Mouse (Mus musculus) embryo, embryonic 10 days (tissue): Measurements from ENCODE around the gene Gpr153.
A peak's percentile ranks its signal among the peaks of the same experiment; 100 is the strongest.
"Not testable (repeated sequence)": the region's sequence is repeated elsewhere in the genome, so short reads cannot be mapped to it uniquely, and the experiment has no call there.

ENCODE experiments used
- DNase-seq: peaks from one replicate; pipeline ENCODE4 v3.0.0-alpha.2; 2015; ENCODE audit warnings: low spot score

The Gpr153 gene

DNA sequence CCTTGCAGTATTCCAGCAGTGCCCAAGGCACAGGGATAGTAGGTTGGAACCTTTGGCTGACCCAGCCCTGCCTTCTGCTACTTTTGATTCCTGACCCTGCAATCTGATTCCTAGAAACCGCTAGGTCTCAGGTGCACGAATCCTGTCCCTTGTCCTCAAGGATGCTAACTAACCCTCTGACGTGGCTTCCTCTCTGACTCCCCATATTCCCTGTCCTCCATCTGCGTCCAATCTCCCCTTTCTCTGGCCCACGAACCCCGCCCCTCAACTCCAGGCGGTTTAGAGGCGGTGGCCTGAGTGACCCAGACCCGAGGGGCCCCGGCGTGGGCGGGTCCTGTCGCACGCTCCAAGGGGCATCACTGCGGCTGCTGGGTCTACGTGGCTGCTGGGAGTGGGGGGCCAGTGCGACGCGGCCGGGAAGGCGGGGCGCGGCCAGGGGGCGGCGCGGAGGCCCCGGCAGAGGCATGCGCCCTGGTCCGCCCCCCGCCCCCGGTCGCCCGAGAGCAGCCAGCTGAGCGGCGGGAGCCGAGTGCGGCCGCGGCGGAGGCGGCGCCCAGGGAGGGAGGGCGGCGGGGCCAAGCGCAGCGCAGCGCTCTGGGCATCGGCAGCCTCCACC, at the start of gene Gpr153:
Gene Gpr153, plus strand, starts transcription at position 612 of the 616 bp plus-strand sequence.
- DNase-seq: peak; percentile 71

DNA sequence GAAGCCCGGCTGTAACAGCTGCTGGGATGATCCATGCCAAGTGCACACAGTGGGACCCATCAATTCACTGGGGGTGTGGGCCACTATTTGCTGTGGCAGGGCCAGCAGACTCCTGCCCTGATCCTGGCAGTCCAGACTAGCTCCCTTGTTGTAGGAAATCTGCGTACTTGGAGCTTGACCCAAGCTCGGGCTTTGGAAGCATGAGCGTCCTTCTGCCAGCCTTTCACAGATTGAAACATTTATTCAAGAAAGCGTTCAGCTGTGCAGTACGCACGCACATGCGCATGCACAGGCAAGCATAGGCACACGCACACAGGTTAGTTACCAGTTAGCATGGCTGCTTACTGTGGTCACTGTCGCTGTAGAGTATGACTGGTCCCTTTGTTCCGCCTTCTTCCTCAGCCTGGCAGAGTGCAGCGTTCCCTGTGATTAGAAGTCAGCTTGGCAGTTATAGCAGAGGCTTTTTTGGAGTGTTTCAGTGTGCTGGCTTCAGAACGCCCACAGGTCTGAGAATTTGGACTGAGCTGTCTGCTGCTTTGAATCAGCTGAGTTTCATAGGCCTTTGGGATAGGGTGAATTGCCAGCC, 47.0 kb upstream of the Gpr153 start:
- no peak for DNase-seq

DNA sequence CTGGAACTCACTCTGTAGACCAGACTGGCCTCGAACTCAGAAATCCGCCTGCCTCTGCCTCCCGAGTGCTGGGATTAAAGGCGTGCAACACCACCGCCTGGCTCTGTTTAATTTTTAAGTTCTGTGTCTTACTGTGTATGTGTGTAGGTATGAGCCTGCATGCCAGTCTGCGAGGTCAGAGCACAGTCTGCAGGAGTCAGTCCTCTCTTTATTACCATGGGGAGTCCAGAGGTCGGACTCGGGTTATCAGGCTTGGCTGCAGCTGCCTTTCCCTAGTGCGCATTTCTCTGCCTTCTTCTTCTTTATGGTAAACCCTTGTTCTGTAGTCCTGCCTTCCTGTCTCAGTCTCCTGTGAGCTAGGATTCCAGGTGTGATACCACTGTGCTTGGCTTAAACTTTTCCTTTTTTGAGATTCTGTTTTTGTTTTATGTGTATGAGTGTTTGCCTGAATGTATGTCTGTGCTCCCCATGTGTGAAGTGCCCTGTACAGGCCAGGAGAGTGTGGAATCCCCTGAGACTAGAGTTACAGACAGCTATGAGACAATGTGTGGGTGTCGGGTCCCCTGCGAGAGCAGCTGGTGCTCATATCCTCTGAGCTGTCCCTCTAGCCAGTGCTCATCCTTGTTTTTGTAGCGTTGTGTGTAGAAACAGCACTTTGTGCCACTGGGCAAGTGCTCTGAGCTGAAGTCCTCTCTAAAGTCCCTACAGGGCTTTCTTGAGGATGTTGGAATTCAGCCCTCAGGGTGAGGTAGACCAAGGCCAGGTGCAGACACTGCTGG, 46.1 kb upstream of the Gpr153 start:
- DNase-seq: no peak

DNA sequence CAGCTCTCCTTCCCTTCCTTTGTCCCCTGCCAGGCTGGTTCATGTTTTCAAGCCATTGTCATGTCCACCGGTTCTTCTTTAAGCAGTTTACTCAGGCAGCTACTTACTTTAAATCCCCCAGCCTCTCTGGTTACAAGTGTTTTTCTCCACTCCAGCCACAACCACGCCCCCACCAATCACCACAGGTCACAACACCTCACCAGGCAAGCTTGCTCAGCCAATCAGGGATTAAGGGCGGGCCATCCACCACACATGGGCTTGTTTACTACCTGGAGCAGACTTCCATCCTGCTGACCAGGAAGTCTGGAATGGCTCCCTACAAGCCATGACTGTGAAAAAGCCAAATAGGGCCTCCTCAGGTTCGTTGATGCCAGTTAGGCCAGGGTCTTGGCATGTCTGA, 43.7 kb upstream of the Gpr153 start:
- not testable (repeated sequence) for DNase-seq

GRCm38 (mm10) chr4:152231326-152231725, 42.7 kb upstream of the Gpr153 start:
- no peak for DNase-seq

- DNase-seq: no peak
These were observed 41.6 kb upstream of the Gpr153 start for GRCm38 (mm10) chr4:152232411-152232903.

DNA sequence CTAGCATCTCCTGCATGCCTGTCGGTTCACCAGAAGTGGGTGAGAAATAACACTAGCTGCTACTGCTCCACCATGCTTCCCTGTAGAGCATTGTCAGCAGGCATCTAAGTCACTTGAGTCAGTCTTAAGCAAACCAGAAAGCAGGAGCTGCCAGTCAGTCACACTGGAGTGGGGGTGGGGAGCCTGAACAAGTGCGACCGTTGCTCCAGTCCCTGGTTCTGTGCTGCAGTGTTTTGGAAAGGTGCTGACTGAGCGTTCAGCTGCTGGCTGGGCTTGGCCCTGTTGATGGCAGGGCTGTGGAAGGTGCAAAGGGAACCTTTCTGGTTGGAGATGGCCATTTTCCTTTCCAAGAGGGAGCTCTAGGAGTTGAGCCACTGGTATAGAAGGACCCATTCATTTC, 34.1 kb upstream of the Gpr153 start:
- DNase-seq: no peak

- DNase-seq: no peak
These were observed 30.7 kb upstream of the Gpr153 start for GRCm38 (mm10) chr4:152243241-152243891.

GRCm38 (mm10) chr4:152243969-152244368, 30.1 kb upstream of the Gpr153 start:
- no peak for DNase-seq

GRCm38 (mm10) chr4:152244545-152245522, 29.2 kb upstream of the Gpr153 start:
- DNase-seq: no peak

DNA sequence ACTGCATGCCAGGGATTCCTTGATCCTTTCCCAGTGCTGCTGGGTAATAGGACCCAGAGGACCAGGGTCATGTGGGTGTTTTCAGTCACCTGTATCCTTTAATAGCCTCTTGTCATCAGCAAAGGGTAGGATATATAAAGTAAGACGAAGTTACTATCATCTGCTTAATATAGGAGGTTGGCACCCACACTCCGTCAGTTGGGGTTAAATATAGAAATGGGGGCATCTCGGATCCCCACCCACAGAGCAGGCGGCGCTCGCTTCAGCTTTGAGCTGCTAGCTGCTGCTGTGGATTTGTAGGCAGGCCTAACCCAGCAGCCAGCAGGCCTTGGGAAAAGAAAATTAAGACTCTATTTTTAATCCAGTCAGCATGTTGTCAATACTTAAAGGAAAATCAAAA, 28.0 kb upstream of the Gpr153 start:
- DNase-seq: no peak

GRCm38 (mm10) chr4:152247195-152247594, 26.8 kb upstream of the Gpr153 start:
- DNase-seq: no peak

- no peak for DNase-seq
These were observed 23.4 kb upstream of the Gpr153 start for GRCm38 (mm10) chr4:152250615-152251014.

- no peak for DNase-seq
These were observed 20.8 kb upstream of the Gpr153 start for GRCm38 (mm10) chr4:152253183-152253759.

DNA sequence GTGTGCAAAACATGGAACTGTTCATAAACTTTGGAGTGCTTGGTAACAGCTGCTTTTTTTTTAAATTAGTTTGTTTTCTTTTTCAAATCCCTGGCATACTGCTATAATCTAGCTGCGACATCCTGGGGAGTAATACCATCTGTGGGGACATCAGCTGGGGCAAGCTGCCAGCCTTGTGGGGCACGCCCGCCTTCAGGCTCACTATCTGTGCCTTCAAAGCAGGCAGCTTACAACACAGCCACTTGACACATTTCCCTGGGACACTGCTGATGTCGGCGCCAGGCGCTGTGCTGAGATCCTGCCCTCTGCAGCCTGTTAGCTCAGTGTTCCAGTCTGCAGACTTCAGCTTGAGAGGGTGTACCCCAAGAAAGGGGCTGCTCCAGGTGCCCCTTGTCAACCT, 17.0 kb upstream of the Gpr153 start:
- no peak for DNase-seq

DNA sequence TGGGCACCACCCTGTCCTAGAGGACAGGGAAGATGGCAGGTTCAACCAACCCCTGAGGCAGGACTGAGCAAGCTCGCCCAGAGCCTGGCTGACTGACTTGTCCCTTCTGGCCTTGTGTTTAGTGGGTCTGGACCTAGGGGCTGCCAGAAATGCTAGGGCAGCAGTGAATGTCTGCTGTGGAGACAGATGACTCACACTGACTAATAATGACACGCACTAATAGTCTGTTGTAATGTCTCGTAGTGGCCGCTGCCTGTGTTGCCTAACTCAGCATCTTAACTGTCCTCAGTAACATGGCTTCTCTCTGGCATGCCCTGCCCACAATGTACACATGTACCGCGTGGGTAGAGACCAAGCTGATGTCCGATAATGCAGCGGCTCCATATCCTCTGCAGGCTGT, 13.6 kb upstream of the Gpr153 start:
- DNase-seq: no peak

- DNase-seq: no peak
These were observed 11.8 kb upstream of the Gpr153 start for GRCm38 (mm10) chr4:152262187-152262586.

DNA sequence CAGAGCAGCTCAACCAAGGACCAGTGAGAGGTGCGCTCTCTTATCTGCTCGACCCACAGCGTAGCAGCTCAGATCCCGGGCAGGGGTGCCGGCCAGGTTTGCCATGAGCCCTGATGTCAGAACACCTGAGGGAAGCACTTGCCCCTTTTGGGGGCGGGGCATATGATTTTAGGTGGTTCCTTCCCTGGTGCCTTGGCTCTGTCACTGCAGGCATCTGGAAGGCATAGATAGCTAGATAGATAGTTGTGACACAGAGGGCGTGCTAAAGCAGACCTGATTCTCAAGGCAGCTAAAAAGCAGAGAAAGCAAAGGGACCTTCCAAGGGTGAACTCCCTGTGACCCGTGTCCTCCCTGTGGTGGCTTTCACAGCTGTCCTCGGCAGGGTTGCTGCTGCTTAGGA, 10.9 kb upstream of the Gpr153 start:
- DNase-seq: no peak

GRCm38 (mm10) chr4:152263512-152264176, 10.4 kb upstream of the Gpr153 start:
- DNase-seq: peak; percentile 76

DNA sequence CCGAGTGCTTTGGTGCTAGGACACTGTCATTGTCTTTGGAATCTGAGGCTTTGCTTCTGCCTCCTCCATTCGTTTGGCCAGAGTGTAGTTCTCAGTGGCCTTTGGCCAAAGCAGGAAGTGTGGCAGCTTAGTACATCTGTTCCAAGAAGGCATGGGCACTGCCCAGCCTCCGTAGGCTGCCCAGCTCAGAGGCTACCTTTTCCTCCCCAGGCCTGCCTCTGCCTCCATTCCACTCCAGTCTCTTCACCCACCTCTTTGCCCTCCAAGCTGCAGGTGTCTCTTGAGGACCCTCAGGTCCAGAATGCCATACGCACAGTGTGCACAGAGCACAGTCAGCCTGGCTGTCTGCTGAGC, 9.9 kb upstream of the Gpr153 start:
- DNase-seq: no peak
